Mouse (Mus musculus): Measurements from ENCODE around the gene Nr4a3. TPM values are rescaled to one million over a fixed set of nuclear protein-coding genes. Genes with fewer than 3 reads are reported as not detected.

Nr4a3 gene
- polyA plus RNA-seq, 1 experiment: 0.33 TPM

GRCm38 (mm10) chr4:48072006-48072405 is 27.1 kb downstream of the Nr4a3 start:
- Histone ChIP-seq H3K4me1 (ENCODE audit: control insufficient read depth, insufficient read depth, low read length) (no peaks in the 10 kb centered on the region), H3K9ac (ENCODE audit: low read depth, poor library complexity, severe bottlenecking) (no peak overlapping the region), H3K27me3 (ENCODE audit: control insufficient read depth, insufficient read depth, low read length, poor library complexity, severe bottlenecking) (no peaks in the 10 kb centered on the region), H3K4me3 (ENCODE audit: low read depth, low read length) (no peak overlapping the region), H3K9me3 (replicated peaks; ENCODE audit: control insufficient read depth, insufficient read depth, low read length, poor library complexity, severe bottlenecking) (no peaks in the 10 kb centered on the region), H3K36me3 (ENCODE audit: control insufficient read depth, insufficient read depth, low read length, poor library complexity, severe bottlenecking) (no peaks in the 10 kb centered on the region), H3K27ac (ENCODE audit: insufficient read depth, low read length) (no peak overlapping the region)
- TF ChIP-seq POLR2A (IDR thresholded peaks at IDR 0.05; ENCODE audit: insufficient read depth, low read length) (no peak), CTCF (IDR thresholded peaks at IDR 0.05; ENCODE audit: low read depth, low read length) (no peak), EP300 (IDR thresholded peaks at IDR 0.05; ENCODE audit: insufficient read depth, low read depth, low read length) (no peak)

DNA sequence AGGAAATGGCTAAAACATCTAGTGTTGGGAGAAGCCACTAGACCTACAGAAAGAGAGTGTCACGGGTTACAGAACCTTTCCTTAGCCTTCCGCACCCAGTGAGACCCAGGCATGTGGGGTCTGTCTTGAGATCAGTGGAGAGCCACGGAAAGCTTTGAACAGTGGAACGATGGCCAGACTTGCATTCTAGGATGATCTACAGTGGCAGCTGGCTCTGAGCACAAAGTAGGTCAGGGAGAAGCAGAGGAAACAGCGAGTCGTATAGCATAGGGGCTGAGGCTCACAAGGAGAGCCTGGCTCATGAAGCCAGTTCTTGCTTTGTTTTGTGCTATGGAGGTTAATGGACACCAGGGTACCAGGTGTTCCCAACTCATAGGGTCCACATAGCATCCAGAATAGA is 28.4 kb downstream of the Nr4a3 start:
- H3K9ac ChIP-seq (ENCODE audit: low read depth, poor library complexity, severe bottlenecking): no peak overlapping the region
- no peak overlapping the region for H3K27ac ChIP-seq (ENCODE audit: insufficient read depth, low read length)
- no peak overlapping the region for H3K4me3 ChIP-seq (ENCODE audit: low read depth, low read length)
- no peaks in the 10 kb centered on the region for H3K9me3 ChIP-seq (replicated peaks; ENCODE audit: control insufficient read depth, insufficient read depth, low read length, poor library complexity, severe bottlenecking)
- no peaks in the 10 kb centered on the region for H3K4me1 ChIP-seq (ENCODE audit: control insufficient read depth, insufficient read depth, low read length)
- no peaks in the 10 kb centered on the region for H3K36me3 ChIP-seq (ENCODE audit: control insufficient read depth, insufficient read depth, low read length, poor library complexity, severe bottlenecking)
- no peak for TF ChIP-seq POLR2A (IDR thresholded peaks at IDR 0.05; ENCODE audit: insufficient read depth, low read length)
- no peak for TF ChIP-seq EP300 (IDR thresholded peaks at IDR 0.05; ENCODE audit: insufficient read depth, low read depth, low read length)
- no peak for TF ChIP-seq CTCF (IDR thresholded peaks at IDR 0.05; ENCODE audit: low read depth, low read length)
- no peaks in the 10 kb centered on the region for H3K27me3 ChIP-seq (ENCODE audit: control insufficient read depth, insufficient read depth, low read length, poor library complexity, severe bottlenecking)

DNA sequence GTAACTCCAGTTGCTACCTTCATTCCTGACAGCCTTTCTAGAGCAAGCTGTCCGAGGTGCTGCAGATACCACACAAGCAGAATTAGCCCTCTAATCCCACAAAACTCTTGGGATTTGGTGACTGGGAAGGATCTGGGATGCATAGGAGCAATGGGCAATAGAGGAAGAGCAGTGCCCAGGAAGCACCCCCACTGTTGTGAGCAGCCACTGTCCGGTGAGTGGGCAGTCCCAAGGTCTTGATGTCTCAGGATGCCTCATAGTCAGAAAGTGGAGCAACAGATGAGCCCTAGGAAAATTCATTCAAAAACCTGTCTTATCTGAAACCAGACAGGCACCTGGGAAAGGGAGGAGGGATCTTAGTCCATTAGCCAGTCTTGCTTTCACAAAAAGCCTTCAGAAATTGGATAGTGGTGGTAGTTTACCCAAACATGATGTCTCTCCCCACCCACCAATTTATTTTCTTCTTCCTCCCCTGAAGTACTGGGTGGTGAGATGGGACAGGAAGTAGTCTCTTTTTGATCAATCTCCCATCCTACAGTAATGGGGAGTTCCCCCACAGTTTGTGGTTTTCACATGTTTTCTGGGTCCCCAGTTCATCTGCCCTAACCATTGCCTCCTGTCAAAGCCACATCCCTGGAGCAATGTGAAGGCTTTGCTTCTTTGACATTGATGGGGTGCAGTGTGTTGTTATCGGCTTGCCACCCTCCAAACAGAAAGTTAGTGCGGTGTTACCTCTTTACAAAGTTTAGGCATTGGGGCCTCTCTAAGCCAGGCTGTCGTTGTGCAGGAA is 29.7 kb downstream of the Nr4a3 start:
- Histone ChIP-seq H3K36me3 (ENCODE audit: control insufficient read depth, insufficient read depth, low read length, poor library complexity, severe bottlenecking) (no peaks in the 10 kb centered on the region), H3K9ac (ENCODE audit: low read depth, poor library complexity, severe bottlenecking) (no peak overlapping the region), H3K27me3 (ENCODE audit: control insufficient read depth, insufficient read depth, low read length, poor library complexity, severe bottlenecking) (no peaks in the 10 kb centered on the region), H3K4me3 (ENCODE audit: low read depth, low read length) (no peak overlapping the region), H3K4me1 (ENCODE audit: control insufficient read depth, insufficient read depth, low read length) (no peaks in the 10 kb centered on the region), H3K27ac (ENCODE audit: insufficient read depth, low read length) (no peak overlapping the region), H3K9me3 (replicated peaks; ENCODE audit: control insufficient read depth, insufficient read depth, low read length, poor library complexity, severe bottlenecking) (no peaks in the 10 kb centered on the region)
- no peak for TF ChIP-seq EP300 (IDR thresholded peaks at IDR 0.05; ENCODE audit: insufficient read depth, low read depth, low read length)
- no peak for TF ChIP-seq CTCF (IDR thresholded peaks at IDR 0.05; ENCODE audit: low read depth, low read length)
- no peak for TF ChIP-seq POLR2A (IDR thresholded peaks at IDR 0.05; ENCODE audit: insufficient read depth, low read length)

- H3K4me3 ChIP-seq (ENCODE audit: low read depth, low read length): no peak overlapping the region
- no peak overlapping the region for H3K9ac ChIP-seq (ENCODE audit: low read depth, poor library complexity, severe bottlenecking)
- H3K27ac ChIP-seq (ENCODE audit: insufficient read depth, low read length): no peak overlapping the region
- no peaks in the 10 kb centered on the region for H3K9me3 ChIP-seq (replicated peaks; ENCODE audit: control insufficient read depth, insufficient read depth, low read length, poor library complexity, severe bottlenecking)
- no peaks in the 10 kb centered on the region for H3K36me3 ChIP-seq (ENCODE audit: control insufficient read depth, insufficient read depth, low read length, poor library complexity, severe bottlenecking)
- H3K27me3 ChIP-seq (ENCODE audit: control insufficient read depth, insufficient read depth, low read length, poor library complexity, severe bottlenecking): no peaks in the 10 kb centered on the region
- TF ChIP-seq CTCF (IDR thresholded peaks at IDR 0.05; ENCODE audit: low read depth, low read length) (no peak), EP300 (IDR thresholded peaks at IDR 0.05; ENCODE audit: insufficient read depth, low read depth, low read length) (no peak), POLR2A (IDR thresholded peaks at IDR 0.05; ENCODE audit: insufficient read depth, low read length) (no peak)
- no peaks in the 10 kb centered on the region for H3K4me1 ChIP-seq (ENCODE audit: control insufficient read depth, insufficient read depth, low read length)
Observed at GRCm38 (mm10) chr4:48076693-48077471, 31.9 kb downstream of the Nr4a3 start.

DNA sequence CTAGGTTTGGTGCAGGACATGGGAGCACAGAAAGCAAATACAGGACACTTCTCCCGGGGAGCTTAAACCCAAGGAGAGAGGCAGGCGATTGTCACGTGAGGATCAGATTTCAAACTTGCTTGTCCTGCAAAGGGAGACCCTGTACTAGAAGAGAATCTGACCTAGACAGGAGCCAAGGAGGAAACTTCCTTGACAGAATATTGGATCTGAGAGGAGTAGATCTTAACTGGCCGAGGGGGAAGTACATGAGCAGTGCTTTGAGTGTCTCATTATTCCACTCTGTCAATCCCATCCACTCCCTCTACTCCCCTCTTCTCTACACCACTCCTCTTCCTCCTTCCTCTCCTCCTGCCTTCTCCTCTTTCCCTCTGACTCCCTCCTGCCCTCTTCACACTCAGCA is 33.3 kb downstream of the Nr4a3 start:
- no peaks in the 10 kb centered on the region for H3K9me3 ChIP-seq (replicated peaks; ENCODE audit: control insufficient read depth, insufficient read depth, low read length, poor library complexity, severe bottlenecking)
- no peaks in the 10 kb centered on the region for H3K27me3 ChIP-seq (ENCODE audit: control insufficient read depth, insufficient read depth, low read length, poor library complexity, severe bottlenecking)
- no peaks in the 10 kb centered on the region for H3K36me3 ChIP-seq (ENCODE audit: control insufficient read depth, insufficient read depth, low read length, poor library complexity, severe bottlenecking)
- no peak overlapping the region for H3K27ac ChIP-seq (ENCODE audit: insufficient read depth, low read length)
- H3K9ac ChIP-seq (ENCODE audit: low read depth, poor library complexity, severe bottlenecking): no peak overlapping the region
- H3K4me1 ChIP-seq (ENCODE audit: control insufficient read depth, insufficient read depth, low read length): no peaks in the 10 kb centered on the region
- H3K4me3 ChIP-seq (ENCODE audit: low read depth, low read length): no peak overlapping the region
- TF ChIP-seq POLR2A (IDR thresholded peaks at IDR 0.05; ENCODE audit: insufficient read depth, low read length) (no peak), EP300 (IDR thresholded peaks at IDR 0.05; ENCODE audit: insufficient read depth, low read depth, low read length) (no peak), CTCF (IDR thresholded peaks at IDR 0.05; ENCODE audit: low read depth, low read length) (no peak)
